7 mouse cellular contexts compared by ENCODE assay signal in genomic region chr4:95161670-95162020, GRCm38 (mm10).
A peak's percentile ranks its signal among the peaks of the same experiment; 100 is the strongest.
DNase-seq lines count a peak whose midpoint lies in the region; ATAC-seq and TF ChIP-seq lines count a peak whose summit lies in the region.

No protein-coding gene starts in this region.

- ATAC-seq in forebrain, embryonic 14.5 days = peak; percentile 19
- peak; percentile 3; the same call in 1 of the 2 replicates for ATAC-seq in liver, embryonic 14.5 days (ENCODE audit: insufficient read depth)
- no peak for ATAC-seq in granulocyte monocyte progenitor cell, adult 5-6 weeks (replicated peaks; ENCODE audit: poor library complexity, severe bottlenecking)

- peak overlapping the region; percentile 99 for H3K27ac ChIP-seq in spleen, adult 2 months (ENCODE audit: insufficient read depth, low read length)
- peak overlapping the region; percentile 77 for H3K27ac ChIP-seq in forebrain, embryonic 14.5 days (ENCODE audit: low read depth, low read length)
- peak overlapping the region; percentile 79 for H3K27ac ChIP-seq in liver, embryonic 14.5 days

- TF ChIP-seq CTCF in spleen, adult 2 months (IDR thresholded peaks at IDR 0.05; ENCODE audit: extremely low read depth, insufficient read depth, insufficient read length, insufficient replicate concordance) = no peak
- TF ChIP-seq CTCF in liver, embryonic 14.5 days (IDR thresholded peaks at IDR 0.05; ENCODE audit: low read depth) = no peak

- H3K4me2 ChIP-seq in forebrain, embryonic 14.5 days (ENCODE audit: low read length) = peak overlapping the region; percentile 71
- peak overlapping the region; percentile 70 for H3K4me2 ChIP-seq in liver, embryonic 14.5 days (ENCODE audit: low read depth)

- H3K9me3 ChIP-seq in forebrain, embryonic 14.5 days (replicated peaks; ENCODE audit: control insufficient read depth, low read length) = no peaks in the 10 kb centered on the region
- no peaks in the 10 kb centered on the region for H3K9me3 ChIP-seq in liver, embryonic 14.5 days (ENCODE audit: control insufficient read depth, low read length)

- H3K36me3 ChIP-seq in spleen, adult 2 months (ENCODE audit: control insufficient read depth, insufficient read depth, low read length) = no peaks in the 10 kb centered on the region
- no peaks in the 10 kb centered on the region for H3K36me3 ChIP-seq in forebrain, embryonic 14.5 days (ENCODE audit: control insufficient read depth, insufficient read depth, low read length)
- no peaks in the 10 kb centered on the region for H3K36me3 ChIP-seq in liver, embryonic 14.5 days (replicated peaks; ENCODE audit: control insufficient read depth, insufficient read depth, low read depth)

- peaks cover 2% of the 10 kb centered on the region; the same call in 1 of the 2 replicates for H3K27me3 ChIP-seq in spleen, adult 2 months (ENCODE audit: control insufficient read depth, insufficient read depth, low read length)
- 0 out of 2 replicates have a peak, but pooled peaks cover 3% of the 10 kb centered on the region for H3K27me3 ChIP-seq in forebrain, embryonic 14.5 days (replicated peaks; ENCODE audit: control insufficient read depth, insufficient read depth, low read length)
- no peaks in the 10 kb centered on the region for H3K27me3 ChIP-seq in liver, embryonic 14.5 days (ENCODE audit: control insufficient read depth, insufficient read depth, low read length)

- 26% methylated on average over 7 of the region's 7 CpGs for WGBS in spleen, adult 2 months
- 21% methylated on average over 7 of the region's 7 CpGs for WGBS in forebrain, embryonic 14.5 days
- 16% methylated on average over 7 of the region's 7 CpGs for WGBS in liver, embryonic 14.5 days (ENCODE audit: insufficient replicate concordance)

- peak overlapping the region; percentile 72 for H3K9ac ChIP-seq in forebrain, embryonic 14.5 days (ENCODE audit: low read length)
- peak overlapping the region; percentile 71 for H3K9ac ChIP-seq in liver, embryonic 14.5 days (replicated peaks)

- DNase-seq in spleen, adult 2 months (ENCODE audit: low read depth in 1 of 2, low spot score in 2 of 2) = no peak
- no peak for DNase-seq in spleen, adult 12 weeks (ENCODE audit: low spot score)
- no peak for DNase-seq in forebrain, embryonic 14.5 days (ENCODE audit: low spot score)
- DNase-seq in liver, embryonic 14.5 days (ENCODE audit: low read depth in 3 of 3, low spot score in 3 of 3) = no peak
- no peak for DNase-seq in layer of hippocampus, adult 9-11 months
- no peak for DNase-seq in retina, embryonic 14.5 days (ENCODE audit: low spot score)

- TF ChIP-seq EP300 in liver, embryonic 14.5 days (IDR thresholded peaks at IDR 0.05; ENCODE audit: low read depth) = no peak

- no peak for TF ChIP-seq POLR2A in spleen, adult 2 months (IDR thresholded peaks at IDR 0.05; ENCODE audit: low read depth, low read length)

- peaks cover 25% of the 10 kb centered on the region for H3K4me1 ChIP-seq in spleen, adult 2 months (ENCODE audit: control insufficient read depth, insufficient read depth, insufficient read length)
- H3K4me1 ChIP-seq in forebrain, embryonic 14.5 days (ENCODE audit: control insufficient read depth, insufficient read depth, low read length) = no peaks in the 10 kb centered on the region
- H3K4me1 ChIP-seq in liver, embryonic 14.5 days (replicated peaks; ENCODE audit: control insufficient read depth in 2 of 2, insufficient read depth in 2 of 2, low read length in 1 of 2) = peaks cover 35 to 44% of the 10 kb centered on the region in 2 experiments

- peak overlapping the region; percentile 74 for H3K4me3 ChIP-seq in spleen, adult 2 months (ENCODE audit: extremely low read depth, insufficient read depth, insufficient read length)
- H3K4me3 ChIP-seq in forebrain, embryonic 14.5 days (ENCODE audit: low read depth, low read length) = peak overlapping the region; percentile 48
- H3K4me3 ChIP-seq in liver, embryonic 14.5 days (ENCODE audit: insufficient read depth in 1 of 2, low read depth in 2 of 2, low read length in 2 of 2) = peak overlapping the region; percentile 58 to 67
